Mouse (Mus musculus) embryonic fibroblast, embryonic 13.5 days (primary cell): ENCODE measurements at regions not wholly inside any gene's neighbourhood (a gene's known extent, or its start where the extent isn't known, plus 50 kb on each side); places are given as distances from the start of the nearest gene placed in this dataset.

Experiments
- H3K27ac ChIP-seq: 2 replicates; pipeline ENCODE4 v1.5.1; 2012; ENCODE audit warnings: low read length, control low read depth, inconsistent platforms; ENCODE audit not compliant: insufficient read depth
- H3K4me1 ChIP-seq: 2 replicates; pipeline ENCODE4 v1.6.1; 2011; ENCODE audit warnings: low read length; ENCODE audit not compliant: control insufficient read depth, insufficient read depth
- H3K4me3 ChIP-seq: 2 replicates; pipeline ENCODE4 v1.5.1; 2011; ENCODE audit warnings: mild to moderate bottlenecking, control low read depth, low read length; ENCODE audit not compliant: insufficient read depth
- CTCF ChIP-seq: IDR thresholded peaks from 2 replicates; pipeline ENCODE4 v1.5.1; 2011; ENCODE audit warnings: mild to moderate bottlenecking, control low read depth, low read length, moderate library complexity, borderline replicate concordance; ENCODE audit not compliant: insufficient read depth
- POLR2A ChIP-seq: IDR thresholded peaks from 2 replicates; pipeline ENCODE4 v1.6.1; 2011; ENCODE audit warnings: low read depth, mild to moderate bottlenecking, control low read depth, low read length, moderate library complexity

DNA sequence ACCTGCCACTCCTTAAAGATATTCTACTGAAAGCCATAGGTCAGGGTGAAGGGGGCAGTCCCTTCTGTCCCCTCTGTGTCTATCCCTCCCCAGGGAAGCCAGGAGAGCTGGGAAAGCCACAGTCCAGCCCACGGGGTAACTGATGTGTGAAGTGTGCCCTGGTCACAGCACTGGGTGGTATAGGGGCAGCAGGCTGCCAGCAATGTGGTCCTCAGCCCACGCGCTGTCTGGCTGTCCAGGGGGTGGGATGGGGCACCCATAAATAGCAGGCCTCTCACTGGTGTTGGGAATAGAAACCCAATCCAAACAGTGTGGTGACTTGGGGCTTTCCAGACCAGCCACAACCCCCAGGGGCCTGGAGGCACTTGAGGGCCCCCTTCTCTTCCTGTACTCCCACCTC, 120.0 kb downstream of the Vegfa start:
- H3K27ac ChIP-seq: no peak overlapping the region
- no peaks in the 10 kb centered on the region for H3K4me1 ChIP-seq
- TF ChIP-seq CTCF (no peak), POLR2A (no peak)
- no peak overlapping the region for H3K4me3 ChIP-seq

DNA sequence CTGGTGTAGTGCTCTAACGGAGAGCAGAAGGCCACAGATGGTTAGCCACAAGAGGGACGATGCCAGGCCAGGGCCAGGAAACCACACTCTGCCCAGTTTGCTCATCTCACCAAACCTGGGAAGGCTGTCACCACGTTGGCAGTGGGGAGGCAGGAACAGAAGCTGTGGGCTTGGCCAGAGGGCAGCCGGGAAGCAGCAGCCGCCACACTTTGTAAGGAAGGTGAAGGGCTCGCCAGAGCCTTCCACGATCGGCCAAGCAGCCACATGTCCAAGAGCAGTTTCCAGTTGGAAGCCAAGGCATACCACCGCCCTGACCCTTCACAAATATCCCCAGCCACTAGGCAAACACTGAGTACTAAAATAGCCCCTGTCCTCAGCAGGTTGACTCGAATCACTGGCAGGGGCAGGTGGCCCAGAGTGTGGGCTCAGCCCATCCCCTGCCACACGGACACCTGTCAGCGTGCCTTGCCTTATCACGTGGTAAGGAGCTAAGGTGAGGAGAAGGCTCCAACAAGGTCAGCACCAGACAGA, 120.9 kb downstream of the Vegfa start:
- Histone ChIP-seq H3K4me3 (no peak overlapping the region), H3K4me1 (no peaks in the 10 kb centered on the region), H3K27ac (no peak overlapping the region)
- TF ChIP-seq POLR2A (no peak), CTCF (no peak)

GRCm38 (mm10) chr17:45910245-45910644, 121.9 kb downstream of the Vegfa start:
- Histone ChIP-seq H3K27ac (no peak overlapping the region), H3K4me3 (no peak overlapping the region), H3K4me1 (no peaks in the 10 kb centered on the region)
- no peak for TF ChIP-seq POLR2A
- no peak for TF ChIP-seq CTCF

- no peak for TF ChIP-seq POLR2A
- no peak for TF ChIP-seq CTCF
- Histone ChIP-seq H3K4me3 (no peak overlapping the region), H3K27ac (no peak overlapping the region), H3K4me1 (no peaks in the 10 kb centered on the region)
Observed at GRCm38 (mm10) chr17:45907587-45907986, 124.6 kb downstream of the Vegfa start.

DNA sequence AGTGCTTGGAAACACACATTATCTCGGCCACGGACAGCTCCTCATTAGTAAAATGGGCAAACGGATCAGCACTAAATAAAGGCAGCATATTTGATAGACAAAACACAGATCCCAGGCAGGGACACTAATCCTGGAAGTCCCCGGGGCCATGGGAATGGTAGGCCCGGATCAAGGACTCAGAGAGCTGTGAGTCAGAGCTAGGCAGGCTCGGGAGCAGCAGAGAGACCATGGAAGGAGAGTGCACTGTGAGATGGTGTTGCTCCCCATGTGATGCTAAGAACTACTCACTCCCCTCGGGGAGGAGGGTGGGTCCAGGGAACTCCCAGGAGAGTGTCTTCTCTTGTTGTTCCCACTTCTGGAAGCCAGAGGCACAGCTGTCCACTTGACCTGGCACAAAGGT, 126.6 kb downstream of the Vegfa start:
- H3K4me3 ChIP-seq: no peak overlapping the region
- no peaks in the 10 kb centered on the region for H3K4me1 ChIP-seq
- no peak overlapping the region for H3K27ac ChIP-seq
- no peak for TF ChIP-seq POLR2A
- TF ChIP-seq CTCF: no peak

DNA sequence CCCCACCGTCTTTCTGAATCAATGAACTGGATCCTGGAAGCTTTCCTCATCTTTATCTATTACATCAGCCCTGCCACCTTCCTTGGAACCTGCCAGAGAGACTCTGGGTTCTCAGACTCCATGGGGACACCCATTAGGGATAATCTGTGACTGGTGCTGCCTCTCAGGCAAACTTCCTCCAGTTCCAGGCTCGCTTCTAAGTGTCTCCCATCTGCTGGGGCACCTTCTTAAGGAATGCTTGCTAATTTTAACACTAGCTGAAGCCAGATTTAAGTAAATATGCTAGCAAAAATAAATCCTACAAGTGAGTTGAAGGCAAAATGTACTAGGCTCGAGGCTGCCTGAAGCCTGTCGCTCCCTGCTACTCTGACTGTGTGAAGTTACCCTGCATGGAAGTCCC, 127.9 kb downstream of the Vegfa start:
- Histone ChIP-seq H3K27ac (no peak overlapping the region), H3K4me3 (no peak overlapping the region), H3K4me1 (no peaks in the 10 kb centered on the region)
- TF ChIP-seq CTCF (no peak), POLR2A (no peak)

DNA sequence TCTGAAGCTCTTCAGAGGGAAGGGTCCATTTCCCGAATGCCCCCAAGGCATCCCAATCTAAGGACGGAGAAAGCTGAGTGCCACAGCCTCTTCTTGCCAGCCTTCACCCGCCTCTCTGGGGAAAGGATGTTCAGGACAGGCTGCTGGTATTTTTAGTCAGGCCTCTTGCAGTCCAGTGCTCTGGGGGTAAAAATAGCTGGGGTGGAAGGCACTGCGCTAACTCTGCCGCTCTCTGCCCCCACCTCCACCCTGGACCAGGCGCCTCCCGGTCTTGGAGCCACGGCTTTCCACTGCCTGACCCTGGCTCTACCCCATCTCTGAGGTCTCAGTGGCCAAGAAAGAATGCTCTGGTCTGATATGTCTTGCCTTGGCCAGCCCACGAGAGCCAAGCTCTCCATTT, 128.9 kb downstream of the Vegfa start:
- TF ChIP-seq POLR2A (no peak), CTCF (no peak)
- Histone ChIP-seq H3K4me3 (no peak overlapping the region), H3K27ac (no peak overlapping the region), H3K4me1 (no peaks in the 10 kb centered on the region)

GRCm38 (mm10) chr17:45902668-45903067, 129.5 kb downstream of the Vegfa start:
- TF ChIP-seq POLR2A: no peak
- TF ChIP-seq CTCF: no peak
- no peaks in the 10 kb centered on the region for H3K4me1 ChIP-seq
- no peak overlapping the region for H3K4me3 ChIP-seq
- H3K27ac ChIP-seq: no peak overlapping the region

DNA sequence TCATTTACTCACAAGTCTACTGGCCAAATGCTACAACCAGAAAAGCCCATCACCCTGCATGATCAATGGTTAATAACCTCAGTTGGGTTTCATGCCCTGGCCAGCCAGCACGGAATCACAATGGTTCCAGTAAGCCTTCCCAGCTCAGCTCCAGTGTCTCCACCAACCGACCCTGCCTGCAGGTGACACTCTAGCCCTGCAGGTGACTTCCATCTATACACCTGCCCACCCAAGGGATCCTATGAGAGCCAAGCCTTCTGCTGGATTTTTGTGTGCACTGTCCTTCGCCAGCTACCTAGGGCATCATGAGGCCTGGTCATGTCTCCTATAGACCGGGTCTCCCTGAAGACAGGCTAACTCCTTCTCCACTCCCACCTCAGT, 135.3 kb downstream of the Vegfa start:
- peaks cover 9% of the 10 kb centered on the region for H3K4me1 ChIP-seq
- no peak for TF ChIP-seq POLR2A
- H3K4me3 ChIP-seq: no peak overlapping the region
- no peak overlapping the region for H3K27ac ChIP-seq

GRCm38 (mm10) chr17:45896142-45896921, 135.8 kb downstream of the Vegfa start:
- TF ChIP-seq CTCF (no peak), POLR2A (no peak)
- Histone ChIP-seq H3K4me1 (peaks cover 9% of the 10 kb centered on the region), H3K4me3 (no peak overlapping the region), H3K27ac (no peak overlapping the region)
